Comparison of ENCODE assay signal across 9 mouse cellular contexts in genomic region chr11:120348684-120349370, GRCm38 (mm10). TPM values are rescaled to one million over a fixed set of nuclear protein-coding genes. Genes with fewer than 3 reads are reported as not detected.
DNase-seq lines count a peak whose midpoint lies in the region; ATAC-seq and TF ChIP-seq lines count a peak whose summit lies in the region.
"Had no signal": no experiment of that assay in that cellular context is flagged by ENCODE, and none has a peak within 500 bp of the region (broad histone marks: within the 10 kb centered on the region; RNA-seq: fewer than 3 reads in every experiment).

No protein-coding gene starts in this region.

- H3K9me3 ChIP-seq in kidney, embryonic 14.5 days (ENCODE audit: control insufficient read depth, low read length) = no peaks in the 10 kb centered on the region
- no peaks in the 10 kb centered on the region for H3K9me3 ChIP-seq in neural tube, embryonic 14.5 days (ENCODE audit: control insufficient read depth, low read length)

- H3K4me3 ChIP-seq in kidney, embryonic 14.5 days (ENCODE audit: low read length) = peak overlapping the region; percentile 99
- H3K4me3 ChIP-seq in lung, adult 2 months (replicated peaks; ENCODE audit: extremely low read depth, low read depth, low read length) = peak overlapping the region; percentile 77
- peak overlapping the region; percentile 100 for H3K4me3 ChIP-seq in neural tube, embryonic 14.5 days (ENCODE audit: low read depth, low read length)

- peaks cover 16% of the 10 kb centered on the region for H3K36me3 ChIP-seq in kidney, embryonic 14.5 days (ENCODE audit: control insufficient read depth, insufficient read depth, low read length)
- H3K36me3 ChIP-seq in neural tube, embryonic 14.5 days (ENCODE audit: control insufficient read depth, insufficient read depth, low read length) = peaks cover 9% of the 10 kb centered on the region

- peaks cover 33% of the 10 kb centered on the region for H3K4me1 ChIP-seq in kidney, embryonic 14.5 days (ENCODE audit: control insufficient read depth, insufficient read depth, low read length)
- H3K4me1 ChIP-seq in lung, adult 2 months (ENCODE audit: control insufficient read depth, insufficient read depth, low read length) = peaks cover 38% of the 10 kb centered on the region
- peaks cover 33% of the 10 kb centered on the region for H3K4me1 ChIP-seq in neural tube, embryonic 14.5 days (ENCODE audit: control insufficient read depth, insufficient read depth, low read length)

- DNase-seq in layer of hippocampus, adult 9-11 months = peak; percentile 72
- DNase-seq in layer of hippocampus, postnatal 14 days (ENCODE audit: low spot score in 2 of 2) = no peak
- DNase-seq in cerebellum, adult 9-10 months = peak; percentile 76
- peak; percentile 74 for DNase-seq in gastrocnemius, postnatal 14 days
- DNase-seq in lung, adult 2 months = peak; percentile 71
- peak; percentile 60 for DNase-seq in urinary bladder, postnatal 25 days (ENCODE audit: low spot score)

- H3K4me2 ChIP-seq in kidney, embryonic 14.5 days (replicated peaks; ENCODE audit: low read depth, low read length) = peak overlapping the region; percentile 89
- peak overlapping the region; percentile 98 for H3K4me2 ChIP-seq in neural tube, embryonic 14.5 days (ENCODE audit: low read depth, low read length)

- peak overlapping the region; percentile 99 for H3K27ac ChIP-seq in kidney, embryonic 14.5 days (ENCODE audit: low read depth, low read length)
- H3K27ac ChIP-seq in neural tube, embryonic 14.5 days (ENCODE audit: low read depth, low read length) = peak overlapping the region; percentile 100

- intact Hi-C loops in gastrocnemius, postnatal 14 days (cut with DNase I; ENCODE audit: low total_unique reads) = no loop called here

- under 1% methylated on average over 30 of the region's 53 CpGs for WGBS in kidney, embryonic 14.5 days
- WGBS in lung, adult 2 months = under 1% methylated on average over 52 of the region's 53 CpGs
- WGBS in neural tube, embryonic 14.5 days = 6% methylated on average over 46 of the region's 53 CpGs

- H3K27me3 ChIP-seq in kidney, embryonic 14.5 days (ENCODE audit: control insufficient read depth, insufficient read depth, low read length) = no peaks in the 10 kb centered on the region
- no peaks in the 10 kb centered on the region for H3K27me3 ChIP-seq in neural tube, embryonic 14.5 days (ENCODE audit: control insufficient read depth, insufficient read depth, low read length)

- no peak; the same call in 1 of the 2 replicates for TF ChIP-seq POLR2A in lung, adult 2 months (IDR thresholded peaks at IDR 0.05; ENCODE audit: borderline replicate concordance, extremely low read depth, low read depth, low read length)

- ATAC-seq in kidney, embryonic 14.5 days (ENCODE audit: low FRiP score, low TSS enrichment) = peak; percentile 26; the same call in 1 of the 2 replicates
- ATAC-seq in neural tube, embryonic 14.5 days (ENCODE audit: low read depth) = peak; percentile 15

- no peak for TF ChIP-seq CTCF in lung, adult 2 months (IDR thresholded peaks at IDR 0.05; ENCODE audit: insufficient read depth, low read length)

- peak overlapping the region; percentile 100 for H3K9ac ChIP-seq in kidney, embryonic 14.5 days (ENCODE audit: low read depth, low read length)
- H3K9ac ChIP-seq in neural tube, embryonic 14.5 days (replicated peaks; ENCODE audit: low read depth, low read length) = peak overlapping the region; percentile 100

RNA-seq across cellular contexts. Expression of gene Actg1, which starts 0.5 kb away (rescaled TPM):
- 1,000 to 10,000 TPM; 1,835 to 1,925 TPM for total RNA-seq in layer of hippocampus, postnatal 14 days (2021)
- 100 to 1,000 TPM; 308 to 391 TPM for total RNA-seq in gastrocnemius, postnatal 14 days (2021)
- polyA plus RNA-seq in kidney, embryonic 14.5 days (2014; fragmentation: Nextera tagmentation; extraction: Ambion mirVana) = 2,303 and 2,603 TPM in 2 replicates
- 941 and 1,175 TPM in 2 replicates for polyA plus RNA-seq in lung, adult 2 months (2012; rRNA removed)
- polyA plus RNA-seq in neural tube, embryonic 14.5 days (2014; fragmentation: Nextera tagmentation; extraction: Ambion mirVana) = 4,176 and 4,177 TPM in 2 replicates

RNA-seq across cellular contexts. Expression of gene Fscn2, which starts 12.5 kb away (rescaled TPM):
- under 1 TPM; 0.48 to 0.67 TPM for total RNA-seq in layer of hippocampus, postnatal 14 days (2021)
- under 1 TPM; 0.16 to 0.39 TPM for total RNA-seq in gastrocnemius, postnatal 14 days (2021)
- polyA plus RNA-seq in kidney, embryonic 14.5 days (2014; fragmentation: Nextera tagmentation; extraction: Ambion mirVana) = 0.62 and 1.6 TPM in 2 replicates
- polyA plus RNA-seq in lung, adult 2 months (2012; rRNA removed) = 0.06 and 0.60 TPM in 2 replicates
- 0.63 and 1.7 TPM in 2 replicates for polyA plus RNA-seq in neural tube, embryonic 14.5 days (2014; fragmentation: Nextera tagmentation; extraction: Ambion mirVana)
- total RNA-seq: left cerebral cortex, adult 18-20 months had no signal

RNA-seq across cellular contexts. Expression of gene Faap100, which starts 29.7 kb away (rescaled TPM):
- 10 to 100 TPM; 31.9 to 38.1 TPM for total RNA-seq in layer of hippocampus, postnatal 14 days (2021)
- 10 to 100 TPM; 11.2 to 16.0 TPM for total RNA-seq in gastrocnemius, postnatal 14 days (2021)
- polyA plus RNA-seq in kidney, embryonic 14.5 days (2014; fragmentation: Nextera tagmentation; extraction: Ambion mirVana) = 32.1 and 40.3 TPM in 2 replicates
- polyA plus RNA-seq in lung, adult 2 months (2012; rRNA removed) = 61.9 and 67.1 TPM in 2 replicates
- polyA plus RNA-seq in neural tube, embryonic 14.5 days (2014; fragmentation: Nextera tagmentation; extraction: Ambion mirVana) = 74.8 and 86.8 TPM in 2 replicates

Comparison
In these comparisons a context has a peak if more than half of its experiments do, and no peak if none do; other contexts are left out.
1. DNase-seq: peak in layer of hippocampus, adult 9-11 months (single experiment), cerebellum, adult 9-10 months (single experiment), gastrocnemius, postnatal 14 days (single experiment), lung, adult 2 months (single experiment) and urinary bladder, postnatal 25 days (single experiment); none in layer of hippocampus, postnatal 14 days (0 of 2).
2. Peak in every context shown above with its lines, with median percentiles within 50 percentile points of each other: H3K4me3 ChIP-seq.